Mouse (Mus musculus): ENCODE results near the gene Zfp719. TPM values are rescaled to one million over a fixed set of nuclear protein-coding genes. Genes with fewer than 3 reads are reported as not detected.

Gene Zfp719
- total RNA-seq, 2 experiments from 2014 or later: 17.1 to 26.4 TPM

GRCm38 (mm10) chr7:43601884-43602283, 22.5 kb downstream of the Zfp719 start:
- DNase-seq (ENCODE audit: extremely low spot score in 1 of 2, low spot score in 2 of 2): no peak
- intact Hi-C loops (cut with DNase I): no loop called here

- DNase-seq (ENCODE audit: extremely low spot score in 1 of 2, low spot score in 2 of 2): peak; percentile 76 to 83
- intact Hi-C loops (cut with DNase I): no loop called here
Observed at GRCm38 (mm10) chr7:43606896-43607742, 27.7 kb downstream of the Zfp719 start, which contains the start of gene Zfp819. Zfp819 (plus strand) TSS chr7:43607169.

DNA sequence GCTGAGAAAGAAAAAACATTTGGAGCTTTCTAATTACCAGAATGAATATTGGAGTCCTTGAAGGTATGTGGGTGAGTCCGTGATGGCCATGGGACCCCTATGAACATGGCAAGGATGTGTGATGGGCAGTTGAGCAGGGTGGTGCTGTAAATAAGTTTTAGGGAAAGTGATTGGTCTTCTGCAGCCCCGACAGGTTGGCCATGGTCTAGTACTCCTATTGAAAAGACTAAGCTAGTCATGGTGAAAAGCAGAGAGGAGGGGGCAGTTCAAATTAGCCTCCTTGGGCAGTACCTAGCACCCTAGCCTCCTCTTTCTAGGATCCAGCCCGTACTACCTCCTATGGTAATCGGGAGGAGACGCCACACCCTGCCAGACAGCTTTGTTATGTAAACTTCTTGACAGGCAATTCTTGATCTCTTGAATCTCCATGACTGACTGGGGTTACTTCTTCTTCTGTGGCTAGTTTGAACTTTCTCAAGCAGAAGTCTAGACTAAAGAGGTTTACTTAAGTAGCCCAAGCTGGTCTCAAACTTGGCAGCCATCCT, 28.4 kb downstream of the Zfp719 start:
- intact Hi-C loops (cut with DNase I): no loop called here
- DNase-seq (ENCODE audit: extremely low spot score in 1 of 2, low spot score in 2 of 2): no peak

DNA sequence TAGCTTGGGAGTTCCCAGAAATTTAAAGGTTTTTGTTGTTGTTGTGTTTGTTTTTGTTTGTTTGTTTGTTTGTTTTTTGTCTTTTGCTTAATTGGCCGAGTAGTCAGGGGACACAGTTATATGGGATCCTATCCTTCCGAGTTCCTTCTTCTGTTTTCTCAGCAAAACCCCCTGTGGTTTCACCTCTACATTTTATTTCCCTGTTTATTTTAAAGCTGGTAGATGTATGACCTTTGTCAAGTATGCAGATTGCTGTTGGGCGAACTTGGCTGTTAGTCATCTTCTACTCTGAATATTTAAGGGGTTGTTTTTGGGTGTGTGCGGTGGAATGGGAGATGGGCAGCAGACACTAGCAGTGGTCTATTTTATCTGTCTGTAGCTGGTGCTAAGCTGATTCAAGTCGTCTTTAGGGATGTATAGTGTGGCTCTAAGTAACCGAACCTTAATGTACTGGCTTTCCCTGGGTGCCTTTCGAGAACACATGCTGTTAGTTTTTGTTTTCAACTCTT, 29.0 kb downstream of the Zfp719 start:
- DNase-seq (ENCODE audit: extremely low spot score in 1 of 2, low spot score in 2 of 2): no peak
- intact Hi-C loops (cut with DNase I): no loop called here

DNA sequence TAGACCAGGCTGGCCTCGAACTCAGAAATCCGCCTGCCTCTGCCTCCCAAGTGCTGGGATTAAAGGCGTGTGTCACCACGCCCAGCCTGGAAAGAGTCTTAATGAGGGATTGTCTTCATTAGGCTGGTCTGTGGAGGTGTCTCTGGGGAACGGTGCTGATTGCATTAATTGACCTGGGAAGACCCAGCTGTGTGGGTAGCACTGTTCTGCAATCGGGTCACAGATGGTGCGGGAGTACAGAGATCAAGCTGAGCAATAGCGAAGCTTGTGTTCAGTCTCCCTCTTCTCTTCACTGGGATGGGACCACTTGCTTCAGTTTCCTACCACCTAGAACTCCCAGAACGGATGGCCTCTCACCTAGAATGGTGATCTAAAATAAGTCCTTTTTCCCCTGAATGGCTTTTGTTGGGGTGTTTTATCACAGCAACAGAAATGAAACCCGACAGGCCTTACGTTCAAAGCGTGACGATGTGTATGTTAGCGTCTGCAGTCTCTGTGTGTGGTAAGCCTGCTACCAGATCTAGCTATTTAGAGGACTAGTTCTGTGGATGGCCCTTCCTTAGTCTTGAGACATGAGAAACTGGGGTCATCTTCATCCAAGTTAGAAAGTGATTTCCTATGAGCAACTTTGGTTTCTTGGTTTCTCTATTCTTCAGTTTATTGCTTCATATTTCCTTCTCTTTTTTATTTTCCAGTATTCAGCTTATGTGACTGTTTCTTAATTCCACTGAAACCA, 34.6 kb downstream of the Zfp719 start:
- DNase-seq (ENCODE audit: extremely low spot score in 1 of 2, low spot score in 2 of 2): no peak
- intact Hi-C loops (cut with DNase I): no loop called here

DNA sequence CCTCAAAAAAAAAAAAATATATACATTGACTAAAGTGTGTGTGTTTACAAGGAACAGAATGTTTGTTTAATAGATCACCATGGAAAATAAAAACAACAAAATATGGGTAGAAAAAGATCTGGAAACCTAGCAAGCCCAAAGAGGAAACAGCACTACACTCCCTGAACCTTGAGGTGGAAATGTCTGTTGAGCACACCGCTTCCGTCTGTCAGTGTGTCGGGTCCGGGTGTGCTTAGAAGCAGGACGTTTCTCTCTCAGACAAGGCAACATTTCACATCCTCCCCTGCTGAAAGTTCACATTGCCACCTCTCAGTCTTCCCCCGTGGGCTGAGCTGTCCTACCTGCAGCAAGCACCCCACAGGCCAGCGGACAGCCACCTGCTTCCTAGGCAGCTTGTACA, 43.5 kb downstream of the Zfp719 start:
- no peak for DNase-seq (ENCODE audit: extremely low spot score in 1 of 2, low spot score in 2 of 2)
- intact Hi-C loops (cut with DNase I): no loop called here

- intact Hi-C loops (cut with DNase I): no loop called here
- no peak for DNase-seq (ENCODE audit: extremely low spot score in 1 of 2, low spot score in 2 of 2)
Observed at GRCm38 (mm10) chr7:43623819-43624218, 44.4 kb downstream of the Zfp719 start.

DNA sequence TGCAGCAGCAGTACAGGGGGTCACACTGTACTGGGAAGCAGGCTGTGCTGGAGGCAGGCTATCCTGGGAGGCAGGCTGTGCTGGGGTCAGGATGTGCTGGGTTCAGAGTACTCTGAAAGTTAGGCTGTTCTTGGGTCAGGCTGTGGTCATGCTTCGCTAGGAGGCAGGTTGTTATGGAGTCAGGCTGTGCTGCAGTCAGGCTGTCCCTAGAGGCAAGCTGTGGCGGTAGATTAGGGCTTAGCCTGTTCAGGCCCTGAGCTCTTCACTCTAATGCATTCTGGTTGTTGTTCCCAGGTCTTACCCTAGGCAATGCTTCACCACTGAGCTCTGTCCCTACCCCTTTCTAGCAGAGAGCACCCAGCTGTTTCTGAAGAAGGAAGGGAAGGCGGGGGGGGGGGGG, 45.7 kb downstream of the Zfp719 start:
- intact Hi-C loops (cut with DNase I): no loop called here
- no peak for DNase-seq (ENCODE audit: extremely low spot score in 1 of 2, low spot score in 2 of 2)

- intact Hi-C loops (cut with DNase I): no loop called here
- no peak for DNase-seq (ENCODE audit: extremely low spot score in 1 of 2, low spot score in 2 of 2)
Observed at GRCm38 (mm10) chr7:43625794-43626422, 46.5 kb downstream of the Zfp719 start.

DNA sequence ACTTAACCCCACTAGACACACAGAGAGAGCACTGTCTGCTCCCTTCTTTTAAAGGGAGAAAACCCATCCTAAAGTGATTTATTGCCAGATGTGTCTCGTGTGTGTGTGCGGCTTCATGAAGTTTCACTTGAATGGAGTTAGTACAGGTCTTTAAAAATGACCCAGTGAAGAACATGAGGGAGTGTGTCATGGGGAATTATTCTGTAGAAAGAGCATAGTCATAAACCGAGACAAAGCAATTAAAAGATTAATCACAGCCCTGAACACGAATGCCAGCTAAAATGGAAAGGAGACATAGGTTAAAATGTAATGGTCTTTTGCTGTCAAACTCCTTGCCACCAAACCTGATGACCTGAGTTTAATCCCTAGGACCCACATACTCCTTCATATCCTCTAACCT, 54.5 kb downstream of the Zfp719 start:
- no peak for DNase-seq (ENCODE audit: extremely low spot score in 1 of 2, low spot score in 2 of 2)
- intact Hi-C loops (cut with DNase I): no loop called here

DNA sequence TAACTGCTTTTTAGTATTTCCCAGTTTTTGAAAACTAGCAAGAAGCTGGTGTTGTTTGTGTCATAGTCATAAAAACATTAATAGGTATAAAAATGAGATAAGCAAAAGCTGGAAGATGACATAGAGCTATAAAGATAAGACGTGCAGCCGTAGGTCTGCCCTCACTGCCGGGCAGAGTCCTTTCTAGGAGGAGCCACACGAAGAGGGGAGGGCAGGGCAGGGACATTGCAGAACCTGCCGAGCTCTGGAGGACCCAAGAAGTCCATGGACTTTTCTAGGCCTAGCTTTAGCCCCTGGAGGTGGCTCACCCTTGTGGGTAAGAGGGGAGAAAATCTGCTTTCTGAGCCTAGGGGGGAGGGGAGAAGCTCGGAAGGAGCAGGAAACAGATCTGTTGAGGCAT, 55.1 kb downstream of the Zfp719 start, which contains the start of gene Ceacam18:
Gene Ceacam18 (plus strand): TSS at position 208 of the 400 bp plus-strand sequence.
- intact Hi-C loops (cut with DNase I): no loop called here
- no peak for DNase-seq (ENCODE audit: extremely low spot score in 1 of 2, low spot score in 2 of 2)

- no peak for DNase-seq (ENCODE audit: extremely low spot score in 1 of 2, low spot score in 2 of 2)
- intact Hi-C loops (cut with DNase I): no loop called here
Observed at GRCm38 (mm10) chr7:43636194-43636593, 56.8 kb downstream of the Zfp719 start.

DNA sequence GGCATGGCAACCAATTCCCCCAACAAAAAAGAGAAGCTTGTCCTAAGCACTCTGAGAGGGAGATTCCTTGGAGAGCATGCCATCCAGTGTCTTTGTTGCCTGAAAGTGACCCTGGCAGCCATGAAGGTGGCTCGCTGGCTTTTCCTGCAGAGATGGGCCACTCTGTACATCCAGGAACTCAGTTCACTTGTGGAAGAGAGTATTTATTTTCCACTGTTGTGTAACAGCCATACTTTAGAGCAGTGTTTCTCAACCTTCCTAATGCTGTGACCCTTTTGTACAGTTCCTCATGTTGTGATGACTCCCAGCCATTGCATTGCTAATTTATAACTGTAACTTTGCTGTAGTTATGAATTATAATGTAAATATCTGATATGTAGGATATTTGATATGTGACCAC, 57.7 kb downstream of the Zfp719 start:
- DNase-seq (ENCODE audit: extremely low spot score in 1 of 2, low spot score in 2 of 2): no peak
- intact Hi-C loops (cut with DNase I): no loop called here

- no peak for DNase-seq (ENCODE audit: extremely low spot score in 1 of 2, low spot score in 2 of 2)
- intact Hi-C loops (cut with DNase I): no loop called here
Observed at GRCm38 (mm10) chr7:43642587-43642986, 63.2 kb downstream of the Zfp719 start.

Other genes with a start within 250 kb of the Zfp719 start
- gene Siglecf, start 228.3 kb upstream of the Zfp719 start, total RNA-seq (2021): under 1 TPM; 0.26 to 0.45 TPM
- gene Siglecg, start 171.4 kb upstream of the Zfp719 start, total RNA-seq (2021): under 1 TPM; 0.09 to 0.14 TPM
- gene Lim2, start 151.9 kb upstream of the Zfp719 start, total RNA-seq (2021): not detected
- gene Nkg7, start 142.5 kb upstream of the Zfp719 start, total RNA-seq (2021): not detected
- not detected for gene Cldnd2, start 138.8 kb upstream of the Zfp719 start, total RNA-seq (2021)
- 10 to 100 TPM; 52.2 to 55.8 TPM for gene Etfb, start 135.5 kb upstream of the Zfp719 start, total RNA-seq (2021)
- 1 to 10 TPM in 1 of 2 experiments, under 1 TPM in 1; 0.79 to 1.4 TPM for gene Gm45233, start 135.5 kb upstream of the Zfp719 start, total RNA-seq (2021)
- 1 to 10 TPM; 4.4 TPM for gene Vsig10l, start 116.5 kb upstream of the Zfp719 start, total RNA-seq (2021)
- 10 to 100 TPM; 46.4 to 47.7 TPM for gene Iglon5, start 89.5 kb upstream of the Zfp719 start, total RNA-seq (2021)
- not detected for gene 4931406B18Rik, start 73.7 kb upstream of the Zfp719 start, total RNA-seq (2021)
- gene Cd33, start 35.2 kb upstream of the Zfp719 start, total RNA-seq (2021): 1 to 10 TPM; 6.3 to 6.7 TPM
- gene Zfp658, start 17.4 kb upstream of the Zfp719 start, total RNA-seq (2021): 1 to 10 TPM; 5.1 to 5.8 TPM
- gene Zfp819, start 27.6 kb downstream of the Zfp719 start, total RNA-seq (2021): not detected
- under 1 TPM in 1 of 2 experiments, not detected in 1; 0.18 TPM for gene Ceacam18, start 55.1 kb downstream of the Zfp719 start, total RNA-seq (2021)
- gene Siglece, start 80.6 kb downstream of the Zfp719 start, total RNA-seq (2021): 1 to 10 TPM; 1.1 TPM
- gene Ctu1, start 92.4 kb downstream of the Zfp719 start, total RNA-seq (2021): 10 to 100 TPM; 12.4 TPM
- not detected for gene Klk14, start 110.8 kb downstream of the Zfp719 start, total RNA-seq (2021)
- gene Klk13, start 133.0 kb downstream of the Zfp719 start, total RNA-seq (2021): not detected
- gene Klk12, start 189.3 kb downstream of the Zfp719 start, total RNA-seq (2021): not detected
- gene Klk11, start 195.0 kb downstream of the Zfp719 start, total RNA-seq (2021): not detected
- not detected for gene Klk10, start 201.4 kb downstream of the Zfp719 start, total RNA-seq (2021)
- gene Klk9, start 212.3 kb downstream of the Zfp719 start, total RNA-seq (2021): not detected
- 1 to 10 TPM; 6.7 to 6.9 TPM for gene Klk8, start 218.0 kb downstream of the Zfp719 start, total RNA-seq (2021)
- gene Klk7, start 231.7 kb downstream of the Zfp719 start, total RNA-seq (2021): not detected
- not detected for gene Klk6, start 244.9 kb downstream of the Zfp719 start, total RNA-seq (2021)

All from left cerebral cortex, postnatal 10 days (tissue).